ENCODE assay signal across 8 mouse cellular contexts in genomic region chr5:139686530-139687249, GRCm38 (mm10). TPM values are rescaled to one million over a fixed set of nuclear protein-coding genes. Genes with fewer than 3 reads are reported as not detected.
DNase-seq lines count a peak whose midpoint lies in the region; ATAC-seq lines count a peak whose summit lies in the region.

No protein-coding gene starts in this region.

- H3K4me2 ChIP-seq in heart, embryonic 11.5 days = no peak overlapping the region
- no peak overlapping the region for H3K4me2 ChIP-seq in hindbrain, embryonic 16.5 days (ENCODE audit: low read length)
- peak overlapping the region; percentile 8; the same call in 1 of the 2 replicates for H3K4me2 ChIP-seq in midbrain, embryonic 12.5 days (replicated peaks)

- H3K9ac ChIP-seq in heart, embryonic 11.5 days (ENCODE audit: low read depth, low read length) = no peak overlapping the region
- H3K9ac ChIP-seq in hindbrain, embryonic 16.5 days (ENCODE audit: low read depth, low read length) = no peak overlapping the region
- H3K9ac ChIP-seq in midbrain, embryonic 12.5 days (replicated peaks) = no peak overlapping the region; the same call in 1 of the 2 replicates

- peaks cover 45% of the 10 kb centered on the region for H3K27me3 ChIP-seq in heart, embryonic 11.5 days (ENCODE audit: control insufficient read depth, insufficient read depth, low read length)
- peaks cover 12% of the 10 kb centered on the region for H3K27me3 ChIP-seq in hindbrain, embryonic 16.5 days (replicated peaks; ENCODE audit: control insufficient read depth, insufficient read depth, low read length)
- H3K27me3 ChIP-seq in midbrain, embryonic 12.5 days = peaks cover 69% of the 10 kb centered on the region

- no peak overlapping the region for H3K4me3 ChIP-seq in heart, embryonic 11.5 days (ENCODE audit: low read depth, low read length)
- no peak overlapping the region for H3K4me3 ChIP-seq in hindbrain, embryonic 16.5 days (ENCODE audit: low read length)
- no peak overlapping the region for H3K4me3 ChIP-seq in midbrain, embryonic 12.5 days

- peak; percentile 60; the same call in 1 of the 2 replicates for ATAC-seq in heart, embryonic 11.5 days (replicated peaks; ENCODE audit: insufficient number of reproducible peaks, low FRiP score, low TSS enrichment)
- ATAC-seq in hindbrain, embryonic 16.5 days = peak; percentile 66
- ATAC-seq in midbrain, embryonic 12.5 days (ENCODE audit: low FRiP score, low read depth) = peak; percentile 85

- H3K9me3 ChIP-seq in heart, embryonic 11.5 days (replicated peaks; ENCODE audit: control insufficient read depth, low read length) = no peaks in the 10 kb centered on the region
- H3K9me3 ChIP-seq in hindbrain, embryonic 16.5 days (ENCODE audit: control insufficient read depth, low read length) = no peaks in the 10 kb centered on the region
- H3K9me3 ChIP-seq in midbrain, embryonic 12.5 days = no peaks in the 10 kb centered on the region

- DNase-seq in heart, postnatal 25 days (ENCODE audit: low spot score) = no peak
- DNase-seq in 3134 (ENCODE audit: extremely low read depth, insufficient read length, low spot score) (peak; percentile 48), adipocyte (ENCODE audit: low spot score) (no peak)
- DNase-seq in embryo, embryonic 11.5 days (ENCODE audit: low read depth, low spot score) = peak; percentile 40
- DNase-seq in cerebellum, postnatal 14 days = no peak

- intact Hi-C loops in heart, postnatal 25 days (cut with DNase I) = no loop called here

- WGBS in heart, embryonic 11.5 days (ENCODE audit: insufficient replicate concordance) = 25% methylated on average over 21 of the region's 21 CpGs
- WGBS in hindbrain, embryonic 16.5 days = 25% methylated on average over 21 of the region's 21 CpGs
- 22% methylated on average over 21 of the region's 21 CpGs for WGBS in midbrain, embryonic 12.5 days

- H3K36me3 ChIP-seq in heart, embryonic 11.5 days (ENCODE audit: control insufficient read depth, insufficient read depth, low read length) = no peaks in the 10 kb centered on the region
- no peaks in the 10 kb centered on the region for H3K36me3 ChIP-seq in hindbrain, embryonic 16.5 days (ENCODE audit: control insufficient read depth, insufficient read depth, low read length)
- no peaks in the 10 kb centered on the region for H3K36me3 ChIP-seq in midbrain, embryonic 12.5 days

- H3K4me1 ChIP-seq in heart, embryonic 11.5 days (ENCODE audit: control insufficient read depth, insufficient read depth, low read length) = no peaks in the 10 kb centered on the region; the same call in 1 of the 2 replicates
- H3K4me1 ChIP-seq in hindbrain, embryonic 16.5 days (ENCODE audit: control insufficient read depth, insufficient read depth, low read depth, low read length) = peaks cover 11% of the 10 kb centered on the region
- H3K4me1 ChIP-seq in midbrain, embryonic 12.5 days = peaks cover 25% of the 10 kb centered on the region

- no peak overlapping the region for H3K27ac ChIP-seq in heart, embryonic 11.5 days (ENCODE audit: low read depth, low read length)
- no peak overlapping the region for H3K27ac ChIP-seq in hindbrain, embryonic 16.5 days (ENCODE audit: low read depth, low read length)
- no peak overlapping the region for H3K27ac ChIP-seq in midbrain, embryonic 12.5 days (replicated peaks)

RNA-seq across cellular contexts. Expression of gene Micall2, which starts 49.4 kb away (rescaled TPM):
- 2.4 and 3.8 TPM in 2 replicates for polyA plus RNA-seq in heart, embryonic 11.5 days (2014; fragmentation: Nextera tagmentation; extraction: Ambion mirVana)
- total RNA-seq in heart, postnatal 25 days (2021) = 1 to 10 TPM; 2.7 to 3.2 TPM
- polyA plus RNA-seq in hindbrain, embryonic 16.5 days (2015; fragmentation: Nextera tagmentation; extraction: Ambion mirVana) = 12.3 and 12.9 TPM in 2 replicates
- polyA plus RNA-seq in midbrain, embryonic 12.5 days (2016; fragmentation: Nextera tagmentation; extraction: Ambion mirVana) = 7.8 and 8.4 TPM in 2 replicates

Comparison
In these comparisons a context has a peak if more than half of its experiments do, and no peak if none do; other contexts are left out.
1. DNase-seq: peak in 3134 (single experiment) and embryo, embryonic 11.5 days (single experiment); none in heart, postnatal 25 days (single experiment), cerebellum, postnatal 14 days (0 of 2) and adipocyte (single experiment).
2. Peak in every context shown above with its lines, with median percentiles within 50 percentile points of each other: ATAC-seq.